Mouse (Mus musculus): ENCODE measurements around the gene Tbc1d25.

DNA sequence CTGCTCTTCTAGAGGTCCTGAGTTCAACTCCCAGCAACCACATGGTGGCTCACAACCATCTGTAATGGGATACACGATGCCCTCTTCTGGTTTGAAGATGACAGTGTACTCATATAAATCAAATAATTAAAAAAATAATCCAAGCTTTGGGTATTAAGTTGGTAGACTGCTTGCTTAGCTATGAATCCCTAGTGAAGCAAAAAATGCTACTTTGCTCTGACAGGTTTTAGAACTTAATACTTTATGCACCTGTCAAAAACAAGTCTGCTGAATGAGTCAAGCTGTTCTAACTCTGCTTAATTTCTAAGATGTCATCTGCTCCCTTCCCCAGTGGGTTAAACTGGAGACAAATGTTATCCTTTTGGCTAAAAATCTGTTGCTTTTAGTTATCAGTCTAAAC, 36.5 kb downstream of the Tbc1d25 start:
- TF ChIP-seq CTCF (IDR thresholded peaks at IDR 0.05; ENCODE audit: borderline replicate concordance, extremely low read depth, insufficient read depth, insufficient read length): no peak
- TF ChIP-seq POLR2A (IDR thresholded peaks at IDR 0.05; ENCODE audit: borderline replicate concordance, extremely low read depth, insufficient read depth, insufficient read length, poor library complexity, severe bottlenecking): no peak

All from brain, embryonic 14.5 days (tissue).